Comparison of ENCODE assay signal across 9 mouse cellular contexts in genomic region chr12:71398701-71399100, GRCm38 (mm10).
DNase-seq lines count a peak whose midpoint lies in the region.
"Had no signal": no experiment of that assay in that cellular context is flagged by ENCODE, and none has a peak within 500 bp of the region (broad histone marks: within the 10 kb centered on the region; RNA-seq: fewer than 3 reads in every experiment).

No protein-coding gene starts in this region.

- peak; percentile 9 for DNase-seq in layer of hippocampus, adult 11-12 months (ENCODE audit: low spot score)
- DNase-seq in layer of hippocampus, adult 18-20 months (ENCODE audit: low spot score in 2 of 2), result no peak
- DNase-seq in right cerebral cortex, postnatal 4 days, result peak; percentile 43
- no peak for DNase-seq in right cerebral cortex, adult 2 months (ENCODE audit: low spot score in 2 of 2)
- DNase-seq in cerebellum, adult 8-10 months, result peak; percentile 80
- peak; percentile 66 for DNase-seq in heart, postnatal 4 days
- DNase-seq in kidney, postnatal 4 days, result no peak
- DNase-seq: kidney, adult 2 months; layer of hippocampus, adult 9-11 months had no signal

Comparison
In these comparisons a context has a peak if more than half of its experiments do, and no peak if none do; other contexts are left out.
1. DNase-seq: peak in layer of hippocampus, adult 11-12 months (single experiment), right cerebral cortex, postnatal 4 days (single experiment), cerebellum, adult 8-10 months (single experiment) and heart, postnatal 4 days (single experiment); none in layer of hippocampus, adult 18-20 months (0 of 2), right cerebral cortex, adult 2 months (0 of 2) and kidney, postnatal 4 days (0 of 2).